Mouse (Mus musculus): ENCODE measurements around the gene Phxr2.

DNA sequence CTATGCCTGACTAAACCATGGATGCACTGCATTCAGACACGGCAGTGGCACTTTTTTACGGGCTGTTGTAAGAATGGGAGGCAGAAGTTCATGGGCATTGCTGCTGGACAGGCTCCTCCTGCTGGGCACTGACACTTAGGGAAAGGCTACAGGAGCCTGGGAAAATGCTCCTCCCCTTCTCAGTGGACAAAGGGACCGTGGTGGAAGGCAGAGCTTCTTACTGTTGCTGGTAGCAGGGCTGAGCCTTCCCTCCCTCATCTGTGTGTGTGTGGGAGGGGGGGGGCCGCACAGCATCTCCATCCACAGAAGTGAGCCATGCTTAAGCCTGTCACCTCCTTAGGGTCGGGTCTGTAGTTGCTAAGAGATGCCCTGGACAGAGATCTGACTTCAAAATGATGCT lies 5.2 kb upstream of the Phxr2 start:
- TF ChIP-seq HCFC1 (IDR thresholded peaks at IDR 0.05; ENCODE audit: low read depth, low read length): no peak
- no peak for TF ChIP-seq RCOR1 (conservative IDR thresholded peaks at IDR 0.05; ENCODE audit: low read depth, low read length)

All from CH12.LX (cell line).